Mouse (Mus musculus): ENCODE data around the gene Nceh1. TPM values are rescaled to one million over a fixed set of nuclear protein-coding genes. Genes with fewer than 3 reads are reported as not detected.
A peak's percentile ranks its signal among the peaks of the same experiment; 100 is the strongest.

The Nceh1 gene
- total and polyA plus RNA-seq, 3 experiments = 17.2 to 45.1 (median 25.7) TPM

DNA sequence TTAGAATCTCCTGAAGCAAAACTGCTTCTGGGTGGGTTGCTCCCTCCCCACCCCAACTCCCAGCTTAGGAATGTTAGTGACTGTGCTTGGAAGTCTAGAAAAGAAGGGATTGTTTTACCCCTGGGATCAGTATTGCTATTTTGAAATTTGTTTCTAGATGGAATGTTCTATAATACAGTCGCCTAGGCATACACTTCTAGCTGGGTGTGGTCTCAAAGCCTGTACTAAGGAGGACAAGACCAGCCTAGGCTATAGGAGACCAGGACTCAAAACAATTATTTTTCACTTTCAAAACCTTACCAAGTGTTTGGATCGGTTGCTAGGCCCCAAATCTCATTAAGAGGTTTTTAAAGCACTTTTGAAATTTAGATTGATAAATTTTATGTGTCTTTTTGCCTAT, 28.5 kb upstream of the Nceh1 start:
- no peaks in the 10 kb centered on the region for H3K9me3 ChIP-seq (replicated peaks)
- TF ChIP-seq GATA1 (IDR thresholded peaks at IDR 0.05; ENCODE audit: borderline replicate concordance, low read length) (no peak), GATA2 (IDR thresholded peaks at IDR 0.05; ENCODE audit: borderline replicate concordance, low read depth, low read length) (no peak), TAL1 (conservative IDR thresholded peaks at IDR 0.05; ENCODE audit: low read depth, low read length) (no peak), CTCF (IDR thresholded peaks at IDR 0.05; ENCODE audit: low read depth, low read length) (no peak), POLR2AphosphoS5 (IDR thresholded peaks at IDR 0.05; ENCODE audit: insufficient replicate concordance, low read depth, low read length) (no peak)
- peaks cover 21% of the 10 kb centered on the region for H3K36me3 ChIP-seq (replicated peaks)
- no peak for DNase-seq (ENCODE audit: low spot score)
- no peak for ATAC-seq (ENCODE audit: extremely low read depth, insufficient number of reproducible peaks, low FRiP score, poor library complexity, severe bottlenecking)
- H3K4me3 ChIP-seq (ENCODE audit: low read depth, low read length) = peak overlapping the region; percentile 100; the same call in 1 of the 2 replicates
- no peaks in the 10 kb centered on the region for H3K27me3 ChIP-seq (ENCODE audit: insufficient read depth, low read length)
- H3K4me1 ChIP-seq (ENCODE audit: insufficient read depth, low read depth, low read length) = peaks cover 32% of the 10 kb centered on the region

DNA sequence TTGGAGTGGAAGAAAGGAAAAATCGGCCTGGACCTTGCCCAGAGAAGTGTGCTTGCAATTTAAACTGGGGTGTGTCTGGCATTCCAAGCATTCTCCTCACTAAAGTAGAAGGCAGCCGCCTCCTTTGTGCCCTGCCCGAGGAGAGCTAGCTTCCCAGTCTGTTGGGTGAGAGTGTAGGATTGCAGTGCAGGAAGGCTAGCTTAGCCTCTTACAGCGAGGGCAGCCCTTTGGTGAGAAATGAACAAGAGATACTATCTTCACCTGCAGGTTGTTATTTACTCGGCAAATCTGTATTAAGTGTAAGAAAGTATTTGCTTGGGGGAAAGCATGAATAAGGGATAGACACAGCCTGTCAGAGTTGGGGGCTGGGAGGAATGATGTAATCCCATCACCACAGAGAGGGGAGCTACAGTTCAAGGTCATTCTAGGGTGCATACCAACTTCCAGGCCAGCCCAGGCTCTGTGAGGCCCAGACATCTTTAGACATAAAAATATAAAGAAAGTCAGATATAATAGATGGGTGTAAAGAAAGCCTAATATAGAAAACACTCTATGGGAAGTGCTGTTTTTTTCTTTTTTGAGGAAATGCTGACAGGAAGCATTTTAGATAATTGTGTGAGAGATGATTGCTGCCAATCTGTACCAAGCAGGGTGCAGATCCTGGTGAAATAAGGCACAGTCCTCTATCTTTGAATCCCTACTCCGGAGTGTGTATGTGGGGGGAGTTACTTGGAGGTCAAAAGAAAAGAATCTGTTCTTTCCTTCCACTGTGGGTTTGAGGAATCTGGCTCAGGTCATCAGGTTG, 27.5 kb upstream of the Nceh1 start:
- Histone ChIP-seq H3K27me3 (ENCODE audit: insufficient read depth, low read length) (no peaks in the 10 kb centered on the region), H3K36me3 (replicated peaks) (peaks cover 12% of the 10 kb centered on the region), H3K4me1 (ENCODE audit: insufficient read depth, low read depth, low read length) (peaks cover 32% of the 10 kb centered on the region), H3K9me3 (replicated peaks) (no peaks in the 10 kb centered on the region), H3K4me3 (ENCODE audit: low read depth, low read length) (no peak overlapping the region)
- no peak for DNase-seq (ENCODE audit: low spot score)
- TF ChIP-seq TAL1 (conservative IDR thresholded peaks at IDR 0.05; ENCODE audit: low read depth, low read length) = no peak
- no peak for TF ChIP-seq GATA2 (IDR thresholded peaks at IDR 0.05; ENCODE audit: borderline replicate concordance, low read depth, low read length)
- TF ChIP-seq CTCF (IDR thresholded peaks at IDR 0.05; ENCODE audit: low read depth, low read length) = no peak
- TF ChIP-seq GATA1 (IDR thresholded peaks at IDR 0.05; ENCODE audit: borderline replicate concordance, low read length) = no peak
- no peak for TF ChIP-seq POLR2AphosphoS5 (IDR thresholded peaks at IDR 0.05; ENCODE audit: insufficient replicate concordance, low read depth, low read length)
- ATAC-seq (ENCODE audit: extremely low read depth, insufficient number of reproducible peaks, low FRiP score, poor library complexity, severe bottlenecking) = no peak

DNA sequence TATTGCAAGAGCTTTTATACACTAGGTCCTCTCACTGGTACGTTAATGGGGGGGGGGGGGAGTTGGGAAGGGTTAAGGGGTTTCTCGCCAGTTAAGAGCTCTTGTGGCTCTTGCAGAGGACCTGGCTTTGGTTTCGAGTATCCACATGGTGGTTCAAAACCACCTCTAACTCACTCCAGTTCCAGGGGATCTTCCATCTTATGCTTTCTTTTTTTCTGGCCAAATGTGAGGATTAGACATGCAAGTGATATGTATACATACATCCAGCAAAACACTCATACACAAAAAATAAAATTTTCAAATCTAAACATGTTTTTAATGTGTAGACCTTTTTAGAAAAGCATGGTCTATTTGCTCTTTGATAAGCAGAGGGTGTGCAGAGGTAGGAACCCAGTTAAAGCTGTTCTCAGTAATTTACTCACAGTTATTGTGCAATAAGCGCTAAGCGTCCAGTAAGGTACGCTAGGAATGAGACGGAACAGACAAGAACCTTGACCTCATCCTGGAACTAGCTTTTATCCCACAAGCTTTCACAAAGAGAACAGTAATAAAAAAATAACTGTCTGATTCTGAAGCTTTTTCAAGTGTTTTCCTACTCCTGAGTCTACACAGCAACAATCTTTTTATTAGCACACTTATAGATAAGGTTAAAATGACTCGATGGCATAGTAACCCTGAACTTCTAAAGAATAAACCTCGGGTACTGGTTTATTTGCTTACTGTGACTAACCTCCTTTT, 26.7 kb upstream of the Nceh1 start:
- Histone ChIP-seq H3K4me3 (ENCODE audit: low read depth, low read length) (no peak overlapping the region), H3K9me3 (replicated peaks) (no peaks in the 10 kb centered on the region), H3K36me3 (replicated peaks) (peaks cover 7% of the 10 kb centered on the region), H3K27me3 (ENCODE audit: insufficient read depth, low read length) (no peaks in the 10 kb centered on the region), H3K4me1 (ENCODE audit: insufficient read depth, low read depth, low read length) (peaks cover 32% of the 10 kb centered on the region)
- no peak for DNase-seq (ENCODE audit: low spot score)
- ATAC-seq (ENCODE audit: extremely low read depth, insufficient number of reproducible peaks, low FRiP score, poor library complexity, severe bottlenecking) = no peak
- no peak for TF ChIP-seq GATA1 (IDR thresholded peaks at IDR 0.05; ENCODE audit: borderline replicate concordance, low read length)
- TF ChIP-seq GATA2 (IDR thresholded peaks at IDR 0.05; ENCODE audit: borderline replicate concordance, low read depth, low read length) = no peak
- TF ChIP-seq TAL1 (conservative IDR thresholded peaks at IDR 0.05; ENCODE audit: low read depth, low read length) = no peak
- TF ChIP-seq POLR2AphosphoS5 (IDR thresholded peaks at IDR 0.05; ENCODE audit: insufficient replicate concordance, low read depth, low read length) = no peak

GRCm38 (mm10) chr3:27156594-27156949, 26.2 kb upstream of the Nceh1 start:
- no peaks in the 10 kb centered on the region for H3K9me3 ChIP-seq (replicated peaks)
- no peak overlapping the region for H3K4me3 ChIP-seq (ENCODE audit: low read depth, low read length)
- DNase-seq (ENCODE audit: low spot score) (no peak), ATAC-seq (ENCODE audit: extremely low read depth, insufficient number of reproducible peaks, low FRiP score, poor library complexity, severe bottlenecking) (no peak)
- H3K27me3 ChIP-seq (ENCODE audit: insufficient read depth, low read length) = no peaks in the 10 kb centered on the region
- TF ChIP-seq GATA2 (IDR thresholded peaks at IDR 0.05; ENCODE audit: borderline replicate concordance, low read depth, low read length) = no peak
- H3K36me3 ChIP-seq (replicated peaks) = peaks cover 2% of the 10 kb centered on the region
- H3K4me1 ChIP-seq (ENCODE audit: insufficient read depth, low read depth, low read length) = peaks cover 32% of the 10 kb centered on the region

DNA sequence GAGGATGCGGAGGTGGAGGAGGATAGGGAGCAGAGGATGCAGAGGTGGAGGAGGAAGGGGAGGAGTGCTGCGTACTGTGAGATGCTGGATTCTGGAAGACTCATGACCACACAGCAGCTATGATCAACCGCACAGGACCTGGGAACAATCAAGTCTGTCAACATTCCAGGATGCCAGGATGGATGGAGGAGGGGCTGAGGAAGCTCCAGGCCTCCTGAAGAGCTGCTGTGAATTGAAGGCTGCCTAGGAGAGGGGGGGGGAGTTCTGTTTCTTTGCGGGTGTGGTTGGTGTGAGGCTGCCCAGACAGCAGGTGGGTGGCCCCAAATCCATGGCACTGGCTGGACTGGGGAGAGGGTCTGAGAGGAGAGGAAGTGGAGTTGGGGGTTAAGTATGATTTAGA, 23.9 kb upstream of the Nceh1 start:
- ATAC-seq (ENCODE audit: extremely low read depth, insufficient number of reproducible peaks, low FRiP score, poor library complexity, severe bottlenecking) = no peak
- no peaks in the 10 kb centered on the region for H3K27me3 ChIP-seq (ENCODE audit: insufficient read depth, low read length)
- no peak overlapping the region for H3K4me3 ChIP-seq (ENCODE audit: low read depth, low read length)
- no peaks in the 10 kb centered on the region for H3K36me3 ChIP-seq (replicated peaks)
- DNase-seq (ENCODE audit: low spot score) = no peak
- H3K9me3 ChIP-seq (replicated peaks) = no peaks in the 10 kb centered on the region
- peaks cover 20% of the 10 kb centered on the region for H3K4me1 ChIP-seq (ENCODE audit: insufficient read depth, low read depth, low read length)
- no peak for TF ChIP-seq GATA2 (IDR thresholded peaks at IDR 0.05; ENCODE audit: borderline replicate concordance, low read depth, low read length)

DNA sequence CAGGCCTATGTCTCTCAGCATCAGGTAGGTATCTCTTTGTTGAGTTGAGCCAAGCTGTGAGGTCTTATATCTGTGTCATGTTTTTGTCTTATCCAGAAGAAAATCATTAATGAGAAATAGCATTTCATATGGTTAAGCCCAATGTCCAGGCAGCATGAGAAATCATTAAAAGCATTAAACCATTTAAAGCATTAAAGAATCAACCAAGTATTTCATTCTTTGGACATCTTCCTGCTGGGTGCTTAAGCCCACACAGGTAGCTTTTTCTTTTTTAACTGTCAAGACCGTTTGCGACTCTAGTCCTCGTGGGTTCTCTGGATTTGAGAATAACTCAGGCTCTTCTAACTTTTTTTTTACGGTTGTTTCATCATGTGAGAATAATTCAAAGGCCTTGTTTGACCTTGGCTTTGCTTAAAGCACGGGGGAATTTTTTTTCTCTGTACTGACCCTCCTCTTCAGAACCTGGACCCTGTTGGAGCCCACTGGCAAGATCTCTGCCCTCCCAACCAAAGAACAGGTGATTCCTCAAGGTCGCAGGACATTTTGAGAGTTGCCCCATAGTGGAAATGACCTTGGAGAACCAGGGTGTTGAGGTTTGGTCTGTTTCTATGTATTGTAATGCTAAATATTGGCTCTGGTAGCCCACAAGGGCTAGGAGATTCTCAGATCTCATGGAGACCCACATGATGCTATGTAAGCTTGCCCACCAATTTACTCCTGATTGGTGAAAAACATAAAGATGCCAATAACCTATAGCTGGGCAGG, 20.9 kb upstream of the Nceh1 start:
- no peak for TF ChIP-seq GATA1 (IDR thresholded peaks at IDR 0.05; ENCODE audit: borderline replicate concordance, low read length)
- no peak for TF ChIP-seq POLR2AphosphoS5 (IDR thresholded peaks at IDR 0.05; ENCODE audit: insufficient replicate concordance, low read depth, low read length)
- TF ChIP-seq CTCF (IDR thresholded peaks at IDR 0.05; ENCODE audit: low read depth, low read length) = no peak
- no peak for TF ChIP-seq TAL1 (conservative IDR thresholded peaks at IDR 0.05; ENCODE audit: low read depth, low read length)
- no peak for TF ChIP-seq GATA2 (IDR thresholded peaks at IDR 0.05; ENCODE audit: borderline replicate concordance, low read depth, low read length)
- Histone ChIP-seq H3K4me1 (ENCODE audit: insufficient read depth, low read depth, low read length) (peaks cover 10% of the 10 kb centered on the region), H3K4me3 (ENCODE audit: low read depth, low read length) (no peak overlapping the region), H3K36me3 (replicated peaks) (no peaks in the 10 kb centered on the region), H3K27me3 (ENCODE audit: insufficient read depth, low read length) (peaks cover 7% of the 10 kb centered on the region), H3K9me3 (replicated peaks) (no peaks in the 10 kb centered on the region)
- no peak for DNase-seq (ENCODE audit: low spot score)
- no peak for ATAC-seq (ENCODE audit: extremely low read depth, insufficient number of reproducible peaks, low FRiP score, poor library complexity, severe bottlenecking)

All from G1E (cell line).